Comparison of ENCODE assay signal across 9 mouse cellular contexts in the genomic region with DNA sequence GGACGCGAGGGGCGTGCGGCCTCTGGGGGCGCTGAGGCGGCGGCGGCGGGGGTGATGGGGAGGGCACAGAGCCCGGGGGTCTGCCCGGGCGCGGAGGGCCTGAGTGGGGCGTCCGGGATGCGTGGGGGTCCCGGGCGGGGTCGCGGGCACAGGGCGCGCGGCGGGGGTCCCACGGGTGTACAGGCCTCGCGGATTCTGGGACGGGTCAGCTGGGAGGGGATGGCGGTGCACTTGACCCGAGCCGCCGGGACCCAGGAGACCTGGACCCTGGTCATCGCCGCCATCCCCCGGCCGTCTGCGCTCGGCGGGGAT. TPM values are rescaled to one million over a fixed set of nuclear protein-coding genes. Genes with fewer than 3 reads are reported as not detected.
DNase-seq lines count a peak whose midpoint lies in the region; ATAC-seq and TF ChIP-seq lines count a peak whose summit lies in the region.
"Had no signal": no experiment of that assay in that cellular context is flagged by ENCODE, and none has a peak within 500 bp of the region (broad histone marks: within the 10 kb centered on the region; RNA-seq: fewer than 3 reads in every experiment).

No protein-coding gene starts in this region.

- H3K27me3 ChIP-seq in heart, embryonic 12.5 days (replicated peaks), result no peaks in the 10 kb centered on the region
- H3K27me3 ChIP-seq in G1E (ENCODE audit: insufficient read depth, low read length), result peaks cover 30% of the 10 kb centered on the region
- H3K27me3 ChIP-seq in hindbrain, embryonic 10.5 days (ENCODE audit: insufficient read depth, poor library complexity, severe bottlenecking), result 0 out of 2 replicates have a peak, but pooled peaks cover 10% of the 10 kb centered on the region
- H3K27me3 ChIP-seq in midbrain, embryonic 11.5 days (ENCODE audit: control insufficient read depth, insufficient read depth, low read length), result no peaks in the 10 kb centered on the region
- H3K27me3 ChIP-seq: Patski had no signal

- peaks cover 7% of the 10 kb centered on the region; the same call in 1 of the 2 replicates for H3K36me3 ChIP-seq in heart, embryonic 12.5 days
- peaks cover 10% of the 10 kb centered on the region for H3K36me3 ChIP-seq in G1E (replicated peaks)
- peaks cover 16% of the 10 kb centered on the region for H3K36me3 ChIP-seq in hindbrain, embryonic 10.5 days
- H3K36me3 ChIP-seq in midbrain, embryonic 11.5 days (ENCODE audit: control insufficient read depth, insufficient read depth, low read length), result no peaks in the 10 kb centered on the region

- H3K4me1 ChIP-seq in heart, embryonic 12.5 days (replicated peaks), result peaks cover 30% of the 10 kb centered on the region
- H3K4me1 ChIP-seq in G1E (ENCODE audit: insufficient read depth, low read depth, low read length), result peaks cover 24% of the 10 kb centered on the region
- H3K4me1 ChIP-seq in hindbrain, embryonic 10.5 days (replicated peaks), result peaks cover 66% of the 10 kb centered on the region
- H3K4me1 ChIP-seq in midbrain, embryonic 11.5 days (ENCODE audit: control insufficient read depth, insufficient read depth, low read length), result peaks cover 31% of the 10 kb centered on the region

- 1% methylated on average over 26 of the region's 39 CpGs for WGBS in heart, embryonic 12.5 days
- WGBS in hindbrain, embryonic 10.5 days, result under 1% methylated on average over 39 of the region's 39 CpGs
- WGBS in midbrain, embryonic 11.5 days, result under 1% methylated on average over 39 of the region's 39 CpGs

- peak overlapping the region; percentile 94 for H3K4me3 ChIP-seq in heart, embryonic 12.5 days
- H3K4me3 ChIP-seq in G1E (ENCODE audit: low read depth, low read length), result peak overlapping the region; percentile 76
- peak overlapping the region; percentile 100 for H3K4me3 ChIP-seq in hindbrain, embryonic 10.5 days
- peak overlapping the region; percentile 98 for H3K4me3 ChIP-seq in midbrain, embryonic 11.5 days (ENCODE audit: low read depth, low read length)

- intact Hi-C loops in heart, postnatal 10 days (cut with DNase I), result no loop called here

- H3K4me2 ChIP-seq in heart, embryonic 12.5 days, result peak overlapping the region; percentile 79
- H3K4me2 ChIP-seq in midbrain, embryonic 11.5 days, result peak overlapping the region; percentile 63

- peak overlapping the region; percentile 93 for H3K9ac ChIP-seq in heart, embryonic 12.5 days
- peak overlapping the region; percentile 96 for H3K9ac ChIP-seq in midbrain, embryonic 11.5 days (ENCODE audit: low read length)

- no peaks in the 10 kb centered on the region for H3K9me3 ChIP-seq in heart, embryonic 12.5 days (replicated peaks)
- no peaks in the 10 kb centered on the region for H3K9me3 ChIP-seq in G1E (replicated peaks)
- no peaks in the 10 kb centered on the region for H3K9me3 ChIP-seq in hindbrain, embryonic 10.5 days
- no peaks in the 10 kb centered on the region for H3K9me3 ChIP-seq in midbrain, embryonic 11.5 days (ENCODE audit: control insufficient read depth, low read length)

- DNase-seq in heart, postnatal 10 days, result no peak
- DNase-seq in G1E (ENCODE audit: low spot score), result no peak
- no peak for DNase-seq in hindbrain, embryonic 10.5 days (ENCODE audit: low spot score)
- DNase-seq in midbrain, embryonic 11.5 days (ENCODE audit: low spot score, missing footprints), result no peak
- DNase-seq in frontal cortex, postnatal 36 days (ENCODE audit: low spot score in 2 of 2), result no peak
- DNase-seq in cerebellum, postnatal 25 days, result no peak

- H3K27ac ChIP-seq in heart, embryonic 12.5 days (ENCODE audit: poor library complexity, severe bottlenecking), result peak overlapping the region; percentile 99
- H3K27ac ChIP-seq in hindbrain, embryonic 10.5 days, result peak overlapping the region; percentile 99
- H3K27ac ChIP-seq in midbrain, embryonic 11.5 days (ENCODE audit: low read depth, low read length), result peak overlapping the region; percentile 99

- TF ChIP-seq CTCF in G1E (IDR thresholded peaks at IDR 0.05; ENCODE audit: low read depth, low read length), result no peak

- ATAC-seq in heart, embryonic 12.5 days (ENCODE audit: insufficient number of reproducible peaks, low FRiP score), result no peak; the same call in 1 of the 2 replicates
- no peak for ATAC-seq in G1E (ENCODE audit: extremely low read depth, insufficient number of reproducible peaks, low FRiP score, poor library complexity, severe bottlenecking)
- peak; percentile 41 for ATAC-seq in midbrain, embryonic 11.5 days (ENCODE audit: low FRiP score)
- no peak for ATAC-seq in activated CD4-positive, CD25-positive, alpha-beta regulatory T cell, adult 4 months

RNA-seq across cellular contexts. Expression of gene Skil, which starts 0.3 kb away (rescaled TPM):
- polyA plus RNA-seq in heart, embryonic 12.5 days (2016; fragmentation: Nextera tagmentation; extraction: Ambion mirVana), result 30.2 and 30.3 TPM in 2 replicates
- total RNA-seq in heart, postnatal 10 days (2021), result 10 to 100 TPM; 25.9 to 26.9 TPM
- total RNA-seq in G1E (2014; fragmentation: Nextera tagmentation), result 19.5 and 25.8 TPM in 2 replicates
- 20.0 and 27.1 TPM in 2 replicates for total RNA-seq in G1E (2017)
- 0.70 and 1.3 TPM in 2 replicates for polyA plus RNA-seq in G1E (2012)
- polyA plus RNA-seq in hindbrain, embryonic 10.5 days (2016; fragmentation: Nextera tagmentation; extraction: Ambion mirVana), result 34.4 and 37.3 TPM in 2 replicates
- polyA plus RNA-seq in midbrain, embryonic 11.5 days (2014; fragmentation: Nextera tagmentation; extraction: Ambion mirVana), result 43.9 and 55.0 TPM in 2 replicates
- polyA plus RNA-seq in activated CD4-positive, CD25-positive, alpha-beta regulatory T cell, adult 4 months (2017; shearing (Covaris generic)), result 10 to 100 TPM; 54.4 to 60.6 TPM

RNA-seq across cellular contexts. Expression of gene Cldn11, which starts 54.6 kb away (rescaled TPM):
- polyA plus RNA-seq in heart, embryonic 12.5 days (2016; fragmentation: Nextera tagmentation; extraction: Ambion mirVana), result 4.6 and 4.7 TPM in 2 replicates
- 1 to 10 TPM; 2.1 to 2.2 TPM for total RNA-seq in heart, postnatal 10 days (2021)
- total RNA-seq in G1E (2014; fragmentation: Nextera tagmentation) (not detected in 2 replicates), G1E (2017) (not detected in 2 replicates)
- not detected in 2 replicates for polyA plus RNA-seq in G1E (2012)
- 8.2 and 9.6 TPM in 2 replicates for polyA plus RNA-seq in hindbrain, embryonic 10.5 days (2016; fragmentation: Nextera tagmentation; extraction: Ambion mirVana)
- 8.7 and 9.6 TPM in 2 replicates for polyA plus RNA-seq in midbrain, embryonic 11.5 days (2014; fragmentation: Nextera tagmentation; extraction: Ambion mirVana)
- polyA plus RNA-seq in activated CD4-positive, CD25-positive, alpha-beta regulatory T cell, adult 4 months (2017; shearing (Covaris generic)), result not detected
- polyA plus RNA-seq: Patski had no signal

Comparison
In these comparisons a context has a peak if more than half of its experiments do, and no peak if none do; other contexts are left out.
1. RNA of gene Skil, which starts 0.3 kb away (polyA plus RNA-seq): 54.4 to 60.6 TPM in activated CD4-positive, CD25-positive, alpha-beta regulatory T cell, adult 4 months, 43.9 to 55.0 TPM in midbrain, embryonic 11.5 days, 34.4 to 37.3 TPM in hindbrain, embryonic 10.5 days and 30.2 to 30.3 TPM in heart, embryonic 12.5 days; 0.70 to 1.3 TPM in G1E; every median in the first group is over 10 times any median in the second.
2. Peak in every context shown above with its lines, with median percentiles within 50 percentile points of each other: H3K27ac ChIP-seq and H3K4me3 ChIP-seq.